Mouse (Mus musculus) liver, embryonic 14.5 days (tissue): Measurements from ENCODE around the gene Adgrl3. TPM values are rescaled to one million over a fixed set of nuclear protein-coding genes. Genes with fewer than 3 reads are reported as not detected.

ENCODE experiments used
- ATAC-seq: fragments of 200-750 bp; cut with Nextera tagmentation; 2 replicates; pipeline ENCODE4 v1.8.0; 2017; ENCODE audit warnings: moderate number of reproducible peaks, mild to moderate bottlenecking, moderate library complexity; ENCODE audit not compliant: insufficient read depth
- DNase-seq, 3 experiments: peaks; one replicate each; pipeline ENCODE4 v3.0.0-alpha.2; 2012 to 2013; ENCODE audit warnings: low read depth in 3 of 3, low spot score in 3 of 3
- H3K27ac ChIP-seq: fragments of 300-500 bp; sonication (generic); 2 replicates; pipeline ENCODE4 v1.5.1; 2014; ENCODE audit warnings: moderate library complexity, mild to moderate bottlenecking, control low read depth, inconsistent platforms
- H3K27me3 ChIP-seq: fragments of 300-500 bp; sonication (generic); 2 replicates; pipeline ENCODE4 v1.6.1; 2014; ENCODE audit warnings: mild to moderate bottlenecking, low read length, moderate library complexity; ENCODE audit not compliant: control insufficient read depth, insufficient read depth
- H3K36me3 ChIP-seq: fragments of 300-500 bp; sonication (generic); replicated peaks from 2 replicates; pipeline ENCODE4 v1.6.1; 2014; ENCODE audit warnings: low read depth; ENCODE audit not compliant: control insufficient read depth, insufficient read depth
- H3K4me1 ChIP-seq, 2 experiments: fragments of 200-500 bp in 1 of 2; fragments of 300-500 bp in 1 of 2; sonication (generic) in 1 of 2; replicated peaks; 2 replicates each; pipeline ENCODE4 v1.6.1; 2012 to 2014; ENCODE audit warnings: antibody characterized with exemption in 1 of 2, inconsistent platforms in 1 of 2, low read length in 1 of 2; ENCODE audit not compliant: control insufficient read depth in 2 of 2, insufficient read depth in 2 of 2
- H3K4me2 ChIP-seq: fragments of 300-500 bp; sonication (generic); 2 replicates; pipeline ENCODE4 v1.6.1; 2014; ENCODE audit warnings: low read depth, mild to moderate bottlenecking, control low read depth, moderate library complexity
- H3K4me3 ChIP-seq, 2 experiments: fragments of 200-500 bp in 1 of 2; fragments of 300-500 bp in 1 of 2; sonication (generic) in 1 of 2; 2 replicates each; pipeline ENCODE4 v1.5.1; 2012 to 2014; ENCODE audit warnings: low read depth in 2 of 2, low read length in 2 of 2, mild to moderate bottlenecking in 2 of 2, control low read depth in 1 of 2, inconsistent platforms in 1 of 2, moderate library complexity in 1 of 2; ENCODE audit not compliant: insufficient read depth in 1 of 2
- H3K9ac ChIP-seq: fragments of 300-500 bp; sonication (generic); replicated peaks from 2 replicates; pipeline ENCODE4 v1.6.1; 2014; ENCODE audit warnings: mild to moderate bottlenecking, control low read depth, moderate library complexity
- H3K9me3 ChIP-seq: fragments of 300-500 bp; sonication (generic); 2 replicates; pipeline ENCODE4 v1.6.1; 2016; ENCODE audit warnings: low read length, mixed read lengths; ENCODE audit not compliant: control insufficient read depth
- CTCF ChIP-seq: IDR thresholded peaks from 2 replicates; pipeline ENCODE4 v1.5.1; 2016; ENCODE audit warnings: antibody characterized with exemption, low read depth, control low read depth
- EP300 ChIP-seq: IDR thresholded peaks from 2 replicates; pipeline ENCODE4 v1.6.1; 2016; ENCODE audit warnings: antibody characterized with exemption, low read depth
- WGBS: fragments of 180-500 bp; shearing (Covaris S2); extraction: QIAGEN DNeasy Blood & Tissue Kit; methylation state at CpG from one replicate; pipeline ENCODE4 v1.1.7; 2014; ENCODE audit not compliant: insufficient replicate concordance; 5-methylcytosine and 5-hydroxymethylcytosine counted together
- polyA plus RNA-seq, 2 experiments: library from polyadenylated mRNA; depleted of rRNA in 1 of 2; stranded (reverse) in 1 of 2; unstranded in 1 of 2; fragments of >200 nt; fragmentation: Nextera tagmentation in 1 of 2; extraction: Ambion mirVana in 1 of 2; gene quantifications; 2 replicates each; pipeline versions ENCODE4 v1.2.1 to v1.2.3; 2012 to 2014

Gene Adgrl3
- polyA plus RNA-seq, 2 experiments = 0.61 to 0.63 TPM

GRCm38 (mm10) chr5:81088667-81089066 lies 68.7 kb downstream of the Adgrl3 start:
- ATAC-seq = no peak
- no peak for TF ChIP-seq CTCF
- no peak for TF ChIP-seq EP300
- 69% methylated on average over 2 of the region's 2 CpGs for WGBS
- Histone ChIP-seq H3K4me1 (no peaks in the 10 kb centered on the region), H3K36me3 (no peaks in the 10 kb centered on the region), H3K4me2 (no peak overlapping the region), H3K27me3 (no peaks in the 10 kb centered on the region), H3K4me3 (no peak overlapping the region), H3K9ac (no peak overlapping the region), H3K9me3 (no peaks in the 10 kb centered on the region), H3K27ac (no peak overlapping the region)
- no peak for DNase-seq

- ATAC-seq = no peak
Observed at GRCm38 (mm10) chr5:81094618-81095017, 74.7 kb downstream of the Adgrl3 start.

GRCm38 (mm10) chr5:81097131-81097530 lies 77.2 kb downstream of the Adgrl3 start:
- Histone ChIP-seq H3K9me3 (no peaks in the 10 kb centered on the region), H3K36me3 (no peaks in the 10 kb centered on the region), H3K27ac (no peak overlapping the region), H3K4me1 (no peaks in the 10 kb centered on the region), H3K4me3 (no peak overlapping the region), H3K27me3 (no peaks in the 10 kb centered on the region), H3K4me2 (no peak overlapping the region), H3K9ac (no peak overlapping the region)
- no peak for ATAC-seq
- TF ChIP-seq EP300 (no peak), CTCF (no peak)
- 67% methylated on average over 4 of the region's 4 CpGs for WGBS
- DNase-seq = no peak

More at GRCm38 (mm10) chr5:81094618-81095017, 74.7 kb downstream of the Adgrl3 start:
- TF ChIP-seq EP300 = no peak
- no peak for TF ChIP-seq CTCF
- Histone ChIP-seq H3K4me2 (no peak overlapping the region), H3K4me3 (no peak overlapping the region), H3K4me1 (no peaks in the 10 kb centered on the region), H3K9ac (no peak overlapping the region), H3K9me3 (no peaks in the 10 kb centered on the region), H3K36me3 (no peaks in the 10 kb centered on the region), H3K27me3 (no peaks in the 10 kb centered on the region), H3K27ac (no peak overlapping the region)
- no peak for DNase-seq
- 76% methylated on average over 3 of the region's 3 CpGs for WGBS

GRCm38 (mm10) chr5:81107431-81107830 lies 87.5 kb downstream of the Adgrl3 start:
- ATAC-seq (no peak), DNase-seq (no peak)
- Histone ChIP-seq H3K4me2 (no peak overlapping the region), H3K4me3 (no peak overlapping the region), H3K9me3 (no peaks in the 10 kb centered on the region), H3K9ac (no peak overlapping the region), H3K27ac (no peak overlapping the region), H3K4me1 (no peaks in the 10 kb centered on the region), H3K27me3 (no peaks in the 10 kb centered on the region), H3K36me3 (no peaks in the 10 kb centered on the region)
- WGBS = 18% methylated on average over 1 of the region's 1 CpGs
- TF ChIP-seq EP300 (no peak), CTCF (no peak)

GRCm38 (mm10) chr5:81124483-81124882 lies 104.5 kb downstream of the Adgrl3 start:
- H3K4me1 ChIP-seq = no peaks in the 10 kb centered on the region
- no peaks in the 10 kb centered on the region for H3K36me3 ChIP-seq
- no peak overlapping the region for H3K4me2 ChIP-seq
- H3K4me3 ChIP-seq = no peak overlapping the region
- ATAC-seq (no peak), DNase-seq (no peak)
- WGBS = 71% methylated on average over 4 of the region's 4 CpGs
- no peaks in the 10 kb centered on the region for H3K9me3 ChIP-seq
- H3K27me3 ChIP-seq = no peaks in the 10 kb centered on the region
- H3K27ac ChIP-seq = no peak overlapping the region
- no peak overlapping the region for H3K9ac ChIP-seq
- TF ChIP-seq CTCF = no peak
